In genomic region chr4:140000911-140001310, GRCm38 (mm10) we compare ENCODE assay signal across 21 mouse cellular contexts. TPM values are rescaled to one million over a fixed set of nuclear protein-coding genes. Genes with fewer than 3 reads are reported as not detected.
DNase-seq lines count a peak whose midpoint lies in the region; ATAC-seq and TF ChIP-seq lines count a peak whose summit lies in the region.
"Had no signal": no experiment of that assay in that cellular context is flagged by ENCODE, and none has a peak within 500 bp of the region (broad histone marks: within the 10 kb centered on the region; RNA-seq: fewer than 3 reads in every experiment).

No protein-coding gene starts in this region.

- peak; percentile 21 for DNase-seq in kidney, adult 2 months
- peak; percentile 8 for DNase-seq in adipocyte (ENCODE audit: low spot score)
- peak; percentile 63 for DNase-seq in adrenal gland, postnatal 10 days
- DNase-seq in left cerebral cortex, postnatal 25 days (ENCODE audit: low spot score in 2 of 2), result no peak
- no peak for DNase-seq in layer of hippocampus, adult 8-10 months (ENCODE audit: low spot score in 2 of 2)
- DNase-seq: cerebellum, adult 18-20 months; cerebellum, postnatal 10 days; forebrain, postnatal 0 days; gastrocnemius, postnatal 14 days; heart, postnatal 14 days; kidney, adult 8-10 months had no signal

- no peak overlapping the region for H3K27ac ChIP-seq in kidney, adult 2 months (ENCODE audit: insufficient read depth, low read depth, low read length)
- H3K27ac ChIP-seq in kidney, embryonic 14.5 days (ENCODE audit: low read depth, low read length), result no peak overlapping the region
- peak overlapping the region; percentile 95 for H3K27ac ChIP-seq in brown adipose tissue, adult 24 weeks (replicated peaks; ENCODE audit: low read depth, low read length)
- H3K27ac ChIP-seq: embryonic facial prominence, embryonic 12.5 days; forebrain, embryonic 13.5 days; heart, adult 2 months; heart, embryonic 15.5 days; intestine, embryonic 15.5 days had no signal

- H3K27me3 ChIP-seq in kidney, adult 2 months (replicated peaks; ENCODE audit: control insufficient read depth, insufficient read depth, low read length), result no peaks in the 10 kb centered on the region
- H3K27me3 ChIP-seq in kidney, embryonic 14.5 days (ENCODE audit: control insufficient read depth, insufficient read depth, low read length), result peaks cover 22% of the 10 kb centered on the region; the same call in 1 of the 2 replicates

- no peak overlapping the region for H3K4me2 ChIP-seq in kidney, embryonic 14.5 days (replicated peaks; ENCODE audit: low read depth, low read length)
- H3K4me2 ChIP-seq: embryonic facial prominence, embryonic 12.5 days; forebrain, embryonic 13.5 days; heart, embryonic 11.5 days; heart, embryonic 15.5 days; hindbrain, embryonic 13.5 days; intestine, embryonic 15.5 days had no signal

- TF ChIP-seq CTCF in kidney, adult 2 months (conservative IDR thresholded peaks at IDR 0.05; ENCODE audit: insufficient read depth, insufficient read length, low read depth, low read length), result no peak

- H3K4me1 ChIP-seq in kidney, adult 2 months (ENCODE audit: control insufficient read depth, insufficient read depth, low read length), result no peaks in the 10 kb centered on the region
- H3K4me1 ChIP-seq in kidney, embryonic 14.5 days (ENCODE audit: control insufficient read depth, insufficient read depth, low read length), result no peaks in the 10 kb centered on the region
- H3K4me1 ChIP-seq in brown adipose tissue, adult 24 weeks (ENCODE audit: control insufficient read depth, insufficient read depth, insufficient read length, low read length), result peaks cover 13% of the 10 kb centered on the region
- H3K4me1 ChIP-seq: embryonic facial prominence, embryonic 12.5 days; intestine, embryonic 15.5 days had no signal

- no peak for TF ChIP-seq POLR2A in kidney, adult 2 months (IDR thresholded peaks at IDR 0.05; ENCODE audit: low read depth, low read length)

- no peaks in the 10 kb centered on the region for H3K9me3 ChIP-seq in kidney, embryonic 14.5 days (ENCODE audit: control insufficient read depth, low read length)
- H3K9me3 ChIP-seq: embryonic facial prominence, embryonic 12.5 days; forebrain, embryonic 13.5 days; heart, embryonic 15.5 days; hindbrain, embryonic 13.5 days; intestine, embryonic 15.5 days had no signal

- no peaks in the 10 kb centered on the region for H3K36me3 ChIP-seq in kidney, adult 2 months (ENCODE audit: control insufficient read depth, insufficient read depth, low read length)
- H3K36me3 ChIP-seq in kidney, embryonic 14.5 days (ENCODE audit: control insufficient read depth, insufficient read depth, low read length), result no peaks in the 10 kb centered on the region
- H3K36me3 ChIP-seq: embryonic facial prominence, embryonic 12.5 days; heart, embryonic 15.5 days; hindbrain, embryonic 13.5 days; intestine, embryonic 15.5 days had no signal

- ATAC-seq in kidney, embryonic 14.5 days (ENCODE audit: low FRiP score, low TSS enrichment), result no peak
- ATAC-seq: forebrain, embryonic 13.5 days; forebrain, postnatal 0 days; intestine, embryonic 15.5 days had no signal

- 65% methylated on average over 5 of the region's 5 CpGs for WGBS in kidney, adult 2 months
- 74% methylated on average over 5 of the region's 5 CpGs for WGBS in kidney, embryonic 14.5 days

- intact Hi-C loops in left cerebral cortex, postnatal 25 days (cut with DNase I), result no loop called here

- H3K9ac ChIP-seq in kidney, embryonic 14.5 days (ENCODE audit: low read depth, low read length), result no peak overlapping the region
- H3K9ac ChIP-seq: embryonic facial prominence, embryonic 12.5 days; forebrain, embryonic 13.5 days; forebrain, postnatal 0 days; heart, embryonic 15.5 days; hindbrain, embryonic 13.5 days; intestine, embryonic 15.5 days had no signal

- H3K4me3 ChIP-seq in kidney, adult 2 months (ENCODE audit: insufficient read depth, low read depth, low read length), result no peak overlapping the region
- H3K4me3 ChIP-seq in kidney, embryonic 14.5 days (ENCODE audit: low read length), result no peak overlapping the region
- H3K4me3 ChIP-seq in brown adipose tissue, adult 24 weeks (ENCODE audit: insufficient read depth, low read depth, low read length), result no peak overlapping the region
- H3K4me3 ChIP-seq: embryonic facial prominence, embryonic 12.5 days; forebrain, embryonic 13.5 days; heart, adult 2 months; heart, embryonic 15.5 days; hindbrain, embryonic 13.5 days; intestine, embryonic 15.5 days had no signal

RNA-seq across cellular contexts. Expression of gene Klhdc7a, which starts 33.1 kb away (rescaled TPM):
- polyA plus RNA-seq in kidney, adult 2 months (2012; rRNA removed), result 39.9 and 46.7 TPM in 2 replicates
- 2.0 and 4.1 TPM in 2 replicates for polyA plus RNA-seq in kidney, embryonic 14.5 days (2014; fragmentation: Nextera tagmentation; extraction: Ambion mirVana)
- 10 to 100 TPM; 23.0 to 36.0 TPM for total RNA-seq in adrenal gland, postnatal 10 days (2021)
- 79.8 and 109 TPM in 2 replicates for polyA plus RNA-seq in brown adipose tissue, adult 24 weeks (2012; ENCODE audit: insufficient read depth, insufficient read length, missing spikeins)
- 1 to 10 TPM; 7.7 to 8.1 TPM for total RNA-seq in left cerebral cortex, postnatal 25 days (2021)
- 10 to 100 TPM in 1 of 4 experiments, 1 to 10 TPM in 3; 8.2 to 10.8 (median 9.0) TPM for total RNA-seq in layer of hippocampus, adult 8-10 months (2022)
- total RNA-seq: hematopoietic stem cell, adult 5-6 weeks had no signal

Comparison
In these comparisons a context has a peak if more than half of its experiments do, and no peak if none do; other contexts are left out.
1. DNase-seq: peak in kidney, adult 2 months (single experiment), adipocyte (single experiment) and adrenal gland, postnatal 10 days (single experiment); none in left cerebral cortex, postnatal 25 days (0 of 2) and layer of hippocampus, adult 8-10 months (0 of 2).